ENCODE assay signal across 10 mouse cellular contexts in genomic region chr8:117859734-117860133, GRCm38 (mm10). TPM values are rescaled to one million over a fixed set of nuclear protein-coding genes. Genes with fewer than 3 reads are reported as not detected.
DNase-seq lines count a peak whose midpoint lies in the region; ATAC-seq and TF ChIP-seq lines count a peak whose summit lies in the region.
"Had no signal": no experiment of that assay in that cellular context is flagged by ENCODE, and none has a peak within 500 bp of the region (broad histone marks: within the 10 kb centered on the region; RNA-seq: fewer than 3 reads in every experiment).

No protein-coding gene starts in this region.

- TF ChIP-seq POLR2A in heart, adult 2 months (IDR thresholded peaks at IDR 0.05; ENCODE audit: insufficient read depth, low read depth, low read length), result no peak

- peak overlapping the region; percentile 49 for H3K4me2 ChIP-seq in heart, embryonic 16.5 days (ENCODE audit: low read depth, low read length)
- peak overlapping the region; percentile 23 for H3K4me2 ChIP-seq in hindbrain, embryonic 15.5 days
- H3K4me2 ChIP-seq in midbrain, postnatal 0 days (ENCODE audit: low read depth, low read length, poor library complexity, severe bottlenecking), result peak overlapping the region; percentile 33
- no peak overlapping the region for H3K4me2 ChIP-seq in intestine, embryonic 16.5 days (ENCODE audit: low read depth, low read length)

- no peaks in the 10 kb centered on the region for H3K9me3 ChIP-seq in heart, embryonic 16.5 days (replicated peaks; ENCODE audit: control insufficient read depth, low read length)
- no peaks in the 10 kb centered on the region for H3K9me3 ChIP-seq in hindbrain, embryonic 15.5 days
- H3K9me3 ChIP-seq in midbrain, postnatal 0 days (ENCODE audit: low read length), result no peaks in the 10 kb centered on the region
- H3K9me3 ChIP-seq in intestine, embryonic 16.5 days (ENCODE audit: control insufficient read depth, low read length), result no peaks in the 10 kb centered on the region

- intact Hi-C loops in heart, adult 2 months (cut with DNase I), result loop anchor here (5.0 to 10.0 kb wide), 2 partner anchors 165 to 212 kb away; no protein-coding TSS in a partner anchor

- H3K4me1 ChIP-seq in heart, embryonic 16.5 days (ENCODE audit: control insufficient read depth, insufficient read depth, low read length), result peaks cover 4% of the 10 kb centered on the region; the same call in 1 of the 2 replicates
- H3K4me1 ChIP-seq in heart, adult 2 months (ENCODE audit: control insufficient read depth, insufficient read depth, low read length), result no peaks in the 10 kb centered on the region
- peaks cover 7% of the 10 kb centered on the region for H3K4me1 ChIP-seq in hindbrain, embryonic 15.5 days (replicated peaks)
- peaks cover 6% of the 10 kb centered on the region; the same call in 1 of the 2 replicates for H3K4me1 ChIP-seq in midbrain, postnatal 0 days (ENCODE audit: insufficient read depth, low read length)
- no peaks in the 10 kb centered on the region for H3K4me1 ChIP-seq in intestine, embryonic 16.5 days (ENCODE audit: control insufficient read depth, insufficient read depth, low read length)

- H3K9ac ChIP-seq in heart, embryonic 16.5 days (ENCODE audit: low read length), result no peak overlapping the region
- H3K9ac ChIP-seq in heart, adult 2 months (ENCODE audit: low read depth, low read length), result no peak overlapping the region
- no peak overlapping the region for H3K9ac ChIP-seq in hindbrain, embryonic 15.5 days
- no peak overlapping the region for H3K9ac ChIP-seq in midbrain, postnatal 0 days (replicated peaks; ENCODE audit: low read length, poor library complexity, severe bottlenecking)
- H3K9ac ChIP-seq in intestine, embryonic 16.5 days (ENCODE audit: low read depth, low read length), result no peak overlapping the region

- ATAC-seq in heart, embryonic 16.5 days (replicated peaks; ENCODE audit: extremely low read depth, insufficient read depth, low FRiP score), result no peak
- ATAC-seq in hindbrain, embryonic 15.5 days (ENCODE audit: low FRiP score, low read depth), result no peak
- no peak for ATAC-seq in midbrain, postnatal 0 days (ENCODE audit: low FRiP score)
- ATAC-seq in erythroblast, adult 5-6 weeks (replicated peaks; ENCODE audit: low FRiP score, poor library complexity, severe bottlenecking), result no peak
- no peak for ATAC-seq in intestine, embryonic 16.5 days
- ATAC-seq: lung, postnatal 0 days had no signal

- 0 out of 2 replicates have a peak, but pooled peaks cover 2% of the 10 kb centered on the region for H3K27me3 ChIP-seq in heart, embryonic 16.5 days (ENCODE audit: control insufficient read depth, insufficient read depth, low read length)
- H3K27me3 ChIP-seq in heart, adult 2 months (ENCODE audit: control insufficient read depth, insufficient read depth, low read length), result peaks cover 3% of the 10 kb centered on the region; the same call in 1 of the 2 replicates
- no peaks in the 10 kb centered on the region for H3K27me3 ChIP-seq in hindbrain, embryonic 15.5 days
- no peaks in the 10 kb centered on the region for H3K27me3 ChIP-seq in midbrain, postnatal 0 days (ENCODE audit: insufficient read depth, low read length)
- no peaks in the 10 kb centered on the region for H3K27me3 ChIP-seq in intestine, embryonic 16.5 days (replicated peaks; ENCODE audit: control insufficient read depth, insufficient read depth, low read length)

- H3K27ac ChIP-seq in heart, embryonic 16.5 days (ENCODE audit: low read length), result no peak overlapping the region
- no peak overlapping the region for H3K27ac ChIP-seq in heart, adult 2 months
- no peak overlapping the region for H3K27ac ChIP-seq in hindbrain, embryonic 15.5 days (replicated peaks)
- H3K27ac ChIP-seq in midbrain, postnatal 0 days (ENCODE audit: low read depth, low read length), result no peak overlapping the region
- no peak overlapping the region for H3K27ac ChIP-seq in intestine, embryonic 16.5 days (ENCODE audit: low read length)

- H3K4me3 ChIP-seq in heart, embryonic 16.5 days (ENCODE audit: low read length), result peak overlapping the region; percentile 18
- H3K4me3 ChIP-seq in heart, adult 2 months, result no peak overlapping the region
- H3K4me3 ChIP-seq in hindbrain, embryonic 15.5 days, result no peak overlapping the region
- H3K4me3 ChIP-seq in midbrain, postnatal 0 days (ENCODE audit: low read depth, low read length), result no peak overlapping the region
- H3K4me3 ChIP-seq in intestine, embryonic 16.5 days (ENCODE audit: low read length), result no peak overlapping the region

- no peak for DNase-seq in heart, adult 2 months
- peak; percentile 22 for DNase-seq in embryo, embryonic 11 days
- no peak for DNase-seq in midbrain, postnatal 0 days (ENCODE audit: low spot score)
- no peak for DNase-seq in frontal cortex, postnatal 10 days (ENCODE audit: low spot score in 2 of 2)
- DNase-seq: thymus, postnatal 25 days had no signal

- H3K79me2 ChIP-seq in heart, adult 2 months (replicated peaks; ENCODE audit: control insufficient read depth, insufficient read depth, low read length), result no peaks in the 10 kb centered on the region

- WGBS in heart, embryonic 16.5 days, result 9% methylated on average over 11 of the region's 11 CpGs
- WGBS in heart, adult 2 months, result 6% methylated on average over 11 of the region's 11 CpGs
- 8% methylated on average over 11 of the region's 11 CpGs for WGBS in hindbrain, embryonic 15.5 days
- WGBS in midbrain, postnatal 0 days, result 9% methylated on average over 11 of the region's 11 CpGs
- WGBS in intestine, embryonic 16.5 days, result 19% methylated on average over 11 of the region's 11 CpGs

- H3K36me3 ChIP-seq in heart, embryonic 16.5 days (ENCODE audit: control insufficient read depth, insufficient read depth), result no peaks in the 10 kb centered on the region
- no peaks in the 10 kb centered on the region for H3K36me3 ChIP-seq in heart, adult 2 months (ENCODE audit: control insufficient read depth, insufficient read depth, low read length)
- no peaks in the 10 kb centered on the region for H3K36me3 ChIP-seq in hindbrain, embryonic 15.5 days
- H3K36me3 ChIP-seq in midbrain, postnatal 0 days (ENCODE audit: insufficient read depth, low read length), result no peaks in the 10 kb centered on the region
- H3K36me3 ChIP-seq in intestine, embryonic 16.5 days (ENCODE audit: control insufficient read depth, insufficient read depth, low read length), result no peaks in the 10 kb centered on the region

- no peak for TF ChIP-seq CTCF in heart, adult 2 months (IDR thresholded peaks at IDR 0.05)
- no peak for TF ChIP-seq CTCF in midbrain, postnatal 0 days (IDR thresholded peaks at IDR 0.05)

- TF ChIP-seq EP300 in heart, adult 2 months (IDR thresholded peaks at IDR 0.05; ENCODE audit: insufficient read depth, low read depth, low read length), result no peak

RNA-seq across cellular contexts. Expression of gene Mphosph6, which starts 58.0 kb away (rescaled TPM):
- 26.4 and 36.4 TPM in 2 replicates for polyA plus RNA-seq in heart, embryonic 16.5 days (2015; fragmentation: Nextera tagmentation; extraction: Ambion mirVana)
- total RNA-seq in heart, adult 2 months (2021), result 1 to 10 TPM; 8.4 to 8.9 TPM
- polyA plus RNA-seq in heart, adult 2 months (2012; rRNA removed), result 3.9 and 7.2 TPM in 2 replicates
- polyA plus RNA-seq in hindbrain, embryonic 15.5 days (2015; fragmentation: Nextera tagmentation; extraction: Ambion mirVana), result 31.4 and 32.0 TPM in 2 replicates
- total RNA-seq in midbrain, postnatal 0 days (2014; rRNA removed), result 18.5 and 20.6 TPM in 2 replicates
- polyA plus RNA-seq in midbrain, postnatal 0 days (2015; fragmentation: Nextera tagmentation; extraction: Ambion mirVana), result 29.4 and 31.4 TPM in 2 replicates
- 10.4 and 19.4 TPM in 2 replicates for total RNA-seq in erythroblast, adult 5-6 weeks (2015; ENCODE audit: low replicate concordance)
- total RNA-seq in erythroblast, adult 5-6 weeks (2017; ENCODE audit: low replicate concordance), result 3.5 and 6.3 TPM in 2 replicates
- 40.0 and 43.4 TPM in 2 replicates for polyA plus RNA-seq in intestine, embryonic 16.5 days (2015; fragmentation: Nextera tagmentation; extraction: Ambion mirVana)
